17 mouse cellular contexts compared by ENCODE assay signal in the genomic region with DNA sequence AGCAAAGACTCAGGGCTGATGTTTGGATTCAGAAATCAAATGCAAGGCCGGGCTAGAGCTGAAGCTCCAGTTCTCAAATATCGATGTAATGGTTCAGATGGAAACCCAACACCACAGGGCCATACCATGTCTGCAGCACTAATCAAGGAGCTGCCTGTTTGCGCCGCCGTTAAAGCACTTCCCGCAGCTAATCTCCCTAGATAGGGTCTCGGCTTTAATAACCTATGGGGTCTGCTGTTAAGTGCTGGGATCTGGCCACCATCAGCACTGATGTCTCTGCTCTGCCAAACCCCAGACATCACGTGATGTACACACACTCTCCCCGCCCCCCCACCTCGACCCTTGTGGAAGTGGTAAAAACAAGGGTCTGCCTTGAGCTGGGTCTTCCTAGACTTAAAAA.
A peak's percentile ranks its signal among the peaks of the same experiment; 100 is the strongest.
DNase-seq lines count a peak whose midpoint lies in the region; ATAC-seq and TF ChIP-seq lines count a peak whose summit lies in the region.
"Had no signal": no experiment of that assay in that cellular context is flagged by ENCODE, and none has a peak within 500 bp of the region (broad histone marks: within the 10 kb centered on the region; RNA-seq: fewer than 3 reads in every experiment).

No protein-coding gene starts in this region.

- no peaks in the 10 kb centered on the region for H3K27me3 ChIP-seq in heart, embryonic 13.5 days (replicated peaks)
- no peaks in the 10 kb centered on the region for H3K27me3 ChIP-seq in lung, embryonic 14.5 days (ENCODE audit: insufficient read depth, low read length)
- H3K27me3 ChIP-seq in embryonic facial prominence, embryonic 14.5 days (replicated peaks; ENCODE audit: control insufficient read depth, insufficient read depth, low read length): no peaks in the 10 kb centered on the region
- H3K27me3 ChIP-seq: midbrain, embryonic 13.5 days had no signal

- TF ChIP-seq CTCF in lung, embryonic 14.5 days (IDR thresholded peaks at IDR 0.05; ENCODE audit: low read depth): no peak

- H3K4me3 ChIP-seq in heart, embryonic 13.5 days: no peak overlapping the region
- no peak overlapping the region for H3K4me3 ChIP-seq in lung, embryonic 14.5 days (ENCODE audit: low read depth, low read length)
- H3K4me3 ChIP-seq in embryonic facial prominence, embryonic 14.5 days (ENCODE audit: low read depth, low read length): no peak overlapping the region
- H3K4me3 ChIP-seq: midbrain, embryonic 13.5 days had no signal

- H3K9ac ChIP-seq in heart, embryonic 13.5 days: no peak overlapping the region
- no peak overlapping the region for H3K9ac ChIP-seq in lung, embryonic 14.5 days
- no peak overlapping the region for H3K9ac ChIP-seq in embryonic facial prominence, embryonic 14.5 days (ENCODE audit: low read depth, low read length)
- H3K9ac ChIP-seq: midbrain, embryonic 13.5 days had no signal

- DNase-seq in heart, adult 18-20 months: no peak
- no peak for DNase-seq in lung, embryonic 14.5 days
- DNase-seq in lung, postnatal 10 days: no peak
- peak; percentile 53 for DNase-seq in embryonic facial prominence, embryonic 14.5 days (ENCODE audit: low spot score)
- DNase-seq in spleen, postnatal 10 days (ENCODE audit: low spot score in 2 of 2): no peak
- no peak for DNase-seq in urinary bladder, postnatal 36 days (ENCODE audit: low spot score in 2 of 2)
- DNase-seq: B cell, adult 2 months; cerebellum, adult 9-11 months; kidney, adult 18-20 months; kidney, postnatal 4 days; right cerebral cortex, adult 18-20 months; spleen, adult 18-20 months had no signal

- ATAC-seq in heart, embryonic 13.5 days (ENCODE audit: extremely low read depth, insufficient number of reproducible peaks, low FRiP score, low TSS enrichment): no peak
- ATAC-seq in lung, embryonic 14.5 days (ENCODE audit: insufficient read depth): 0 out of 2 replicates have a peak, but pooled peaks have one; percentile 49
- ATAC-seq in embryonic facial prominence, embryonic 14.5 days (ENCODE audit: low read depth): peak; percentile 47; the same call in 1 of the 2 replicates
- ATAC-seq: forebrain, embryonic 16.5 days; midbrain, embryonic 13.5 days; Patski had no signal

- 12% methylated on average over 10 of the region's 10 CpGs for WGBS in heart, embryonic 13.5 days
- WGBS in lung, embryonic 14.5 days: 27% methylated on average over 10 of the region's 10 CpGs
- WGBS in embryonic facial prominence, embryonic 14.5 days: 20% methylated on average over 10 of the region's 10 CpGs

- peak overlapping the region; percentile 50 for H3K4me2 ChIP-seq in heart, embryonic 13.5 days
- H3K4me2 ChIP-seq in lung, embryonic 14.5 days: no peak overlapping the region
- H3K4me2 ChIP-seq in embryonic facial prominence, embryonic 14.5 days (ENCODE audit: low read depth, low read length): peak overlapping the region; percentile 5; the same call in 1 of the 2 replicates
- H3K4me2 ChIP-seq: midbrain, embryonic 13.5 days had no signal

- no peaks in the 10 kb centered on the region for H3K36me3 ChIP-seq in heart, embryonic 13.5 days
- H3K36me3 ChIP-seq in lung, embryonic 14.5 days (ENCODE audit: insufficient read depth): no peaks in the 10 kb centered on the region
- H3K36me3 ChIP-seq in embryonic facial prominence, embryonic 14.5 days (ENCODE audit: control insufficient read depth, insufficient read depth, low read length): no peaks in the 10 kb centered on the region
- H3K36me3 ChIP-seq: midbrain, embryonic 13.5 days had no signal

- peak overlapping the region; percentile 36 for H3K27ac ChIP-seq in heart, embryonic 13.5 days (replicated peaks)
- no peak overlapping the region for H3K27ac ChIP-seq in lung, embryonic 14.5 days (ENCODE audit: low read depth)
- H3K27ac ChIP-seq in embryonic facial prominence, embryonic 14.5 days (replicated peaks; ENCODE audit: low read depth, low read length): no peak overlapping the region
- H3K27ac ChIP-seq: macrophage; midbrain, embryonic 13.5 days had no signal

- peaks cover 44% of the 10 kb centered on the region for H3K4me1 ChIP-seq in heart, embryonic 13.5 days
- peaks cover 15% of the 10 kb centered on the region for H3K4me1 ChIP-seq in lung, embryonic 14.5 days (ENCODE audit: insufficient read depth)
- peaks cover 10% of the 10 kb centered on the region for H3K4me1 ChIP-seq in embryonic facial prominence, embryonic 14.5 days (ENCODE audit: control insufficient read depth, insufficient read depth, low read length)

- no peaks in the 10 kb centered on the region for H3K9me3 ChIP-seq in heart, embryonic 13.5 days
- no peaks in the 10 kb centered on the region for H3K9me3 ChIP-seq in lung, embryonic 14.5 days (ENCODE audit: low read depth, low read length)
- no peaks in the 10 kb centered on the region for H3K9me3 ChIP-seq in embryonic facial prominence, embryonic 14.5 days (ENCODE audit: control insufficient read depth, low read length)
- H3K9me3 ChIP-seq: midbrain, embryonic 13.5 days had no signal
